Mouse (Mus musculus) limb, embryonic 11.5 days (tissue): ENCODE data around the gene Dnah14. TPM values are rescaled to one million over a fixed set of nuclear protein-coding genes. Genes with fewer than 3 reads are reported as not detected.

Experiments used
- ATAC-seq: fragments of 200-750 bp; cut with Nextera tagmentation; 2 replicates; pipeline ENCODE4 v1.8.0; 2017; ENCODE audit warnings: low read depth; ENCODE audit not compliant: insufficient number of reproducible peaks, low FRiP score, low TSS enrichment
- DNase-seq: peaks from one replicate; pipeline ENCODE4 v3.0.0-alpha.2; 2015; ENCODE audit warnings: low spot score
- H3K27ac ChIP-seq: fragments of 300-500 bp; sonication (generic); replicated peaks from 2 replicates; pipeline ENCODE4 v1.5.1; 2014; ENCODE audit warnings: low read depth, mild to moderate bottlenecking, low read length
- H3K27me3 ChIP-seq: fragments of 300-500 bp; sonication (generic); 2 replicates; pipeline ENCODE4 v1.6.1; 2014; ENCODE audit warnings: mild to moderate bottlenecking, low read length, mixed read lengths; ENCODE audit not compliant: control insufficient read depth, insufficient read depth
- H3K36me3 ChIP-seq: fragments of 300-500 bp; sonication (generic); 2 replicates; pipeline ENCODE4 v1.6.1; 2014; ENCODE audit warnings: mild to moderate bottlenecking, low read length, moderate library complexity, mixed read lengths; ENCODE audit not compliant: control insufficient read depth, insufficient read depth
- H3K4me1 ChIP-seq: fragments of 300-500 bp; sonication (generic); 2 replicates; pipeline ENCODE4 v1.6.1; 2014; ENCODE audit warnings: low read length, mixed read lengths; ENCODE audit not compliant: control insufficient read depth, insufficient read depth
- H3K4me2 ChIP-seq: fragments of 300-500 bp; sonication (generic); 2 replicates; pipeline ENCODE4 v1.6.1; 2014; ENCODE audit warnings: low read depth, mild to moderate bottlenecking, moderate library complexity; ENCODE audit not compliant: severe bottlenecking
- H3K4me3 ChIP-seq: fragments of 300-500 bp; sonication (generic); 2 replicates; pipeline ENCODE4 v1.5.1; 2014; ENCODE audit warnings: low read depth, low read length
- H3K9ac ChIP-seq: fragments of 300-500 bp; sonication (generic); 2 replicates; pipeline ENCODE4 v1.6.1; 2014; ENCODE audit warnings: mild to moderate bottlenecking, low read length
- H3K9me3 ChIP-seq: fragments of 300-500 bp; sonication (generic); 2 replicates; pipeline ENCODE4 v1.6.1; 2016; ENCODE audit warnings: low read length; ENCODE audit not compliant: control insufficient read depth
- WGBS: fragments of 180-500 bp; shearing (Covaris S2); extraction: QIAGEN DNeasy Blood & Tissue Kit; methylation state at CpG from one replicate; pipeline ENCODE4 v1.1.7; 2014; 5-methylcytosine and 5-hydroxymethylcytosine counted together
- polyA plus RNA-seq: library from polyadenylated mRNA; unstranded; fragments of >200 nt; fragmentation: Nextera tagmentation; extraction: Ambion mirVana; gene quantifications from 2 replicates; pipeline ENCODE4 v1.2.1, GENCODE M21; 2014

Gene Dnah14
- 1.8 and 1.9 TPM in 2 replicates for polyA plus RNA-seq

GRCm38 (mm10) chr1:181576322-181576721 is at the start of gene Dnah14:
Gene Dnah14 (plus strand): TSS chr1:181576559.
- H3K27me3 ChIP-seq: no peaks in the 10 kb centered on the region
- WGBS: 74% methylated on average over 12 of the region's 12 CpGs
- no peak for ATAC-seq

GRCm38 (mm10) chr1:181529368-181529767 is 47.0 kb upstream of the Dnah14 start:
- no peaks in the 10 kb centered on the region for H3K27me3 ChIP-seq
- DNase-seq (no peak), ATAC-seq (no peak)
- no peaks in the 10 kb centered on the region for H3K36me3 ChIP-seq
- H3K4me3 ChIP-seq: no peak overlapping the region
- no peak overlapping the region for H3K27ac ChIP-seq
- no peak overlapping the region for H3K9ac ChIP-seq
- H3K4me2 ChIP-seq: no peak overlapping the region
- 82% methylated on average over 4 of the region's 4 CpGs for WGBS
- H3K9me3 ChIP-seq: no peaks in the 10 kb centered on the region
- H3K4me1 ChIP-seq: peaks cover 4% of the 10 kb centered on the region

More at GRCm38 (mm10) chr1:181576322-181576721, at the start of gene Dnah14:
- Histone ChIP-seq H3K4me3 (no peak within 1 kb of the TSS), H3K9ac (no peak within 1 kb of the TSS), H3K27ac (no peak within 1 kb of the TSS), H3K9me3 (no peaks in the 10 kb centered on the region), H3K4me2 (no peak within 1 kb of the TSS), H3K36me3 (no peaks in the 10 kb centered on the region), H3K4me1 (no peaks in the 10 kb centered on the region)
- no peak for DNase-seq

- H3K4me1 ChIP-seq: peaks cover 12% of the 10 kb centered on the region
- ATAC-seq (no peak), DNase-seq (no peak)
- H3K4me3 ChIP-seq: no peak overlapping the region
- H3K27me3 ChIP-seq: no peaks in the 10 kb centered on the region
- no peaks in the 10 kb centered on the region for H3K9me3 ChIP-seq
- no peak overlapping the region for H3K27ac ChIP-seq
- no peak overlapping the region for H3K4me2 ChIP-seq
- WGBS: 68% methylated on average over 10 of the region's 10 CpGs
- H3K36me3 ChIP-seq: no peaks in the 10 kb centered on the region
- H3K9ac ChIP-seq: no peak overlapping the region
Observed at GRCm38 (mm10) chr1:181535165-181535873, 41.0 kb upstream of the Dnah14 start.

DNA sequence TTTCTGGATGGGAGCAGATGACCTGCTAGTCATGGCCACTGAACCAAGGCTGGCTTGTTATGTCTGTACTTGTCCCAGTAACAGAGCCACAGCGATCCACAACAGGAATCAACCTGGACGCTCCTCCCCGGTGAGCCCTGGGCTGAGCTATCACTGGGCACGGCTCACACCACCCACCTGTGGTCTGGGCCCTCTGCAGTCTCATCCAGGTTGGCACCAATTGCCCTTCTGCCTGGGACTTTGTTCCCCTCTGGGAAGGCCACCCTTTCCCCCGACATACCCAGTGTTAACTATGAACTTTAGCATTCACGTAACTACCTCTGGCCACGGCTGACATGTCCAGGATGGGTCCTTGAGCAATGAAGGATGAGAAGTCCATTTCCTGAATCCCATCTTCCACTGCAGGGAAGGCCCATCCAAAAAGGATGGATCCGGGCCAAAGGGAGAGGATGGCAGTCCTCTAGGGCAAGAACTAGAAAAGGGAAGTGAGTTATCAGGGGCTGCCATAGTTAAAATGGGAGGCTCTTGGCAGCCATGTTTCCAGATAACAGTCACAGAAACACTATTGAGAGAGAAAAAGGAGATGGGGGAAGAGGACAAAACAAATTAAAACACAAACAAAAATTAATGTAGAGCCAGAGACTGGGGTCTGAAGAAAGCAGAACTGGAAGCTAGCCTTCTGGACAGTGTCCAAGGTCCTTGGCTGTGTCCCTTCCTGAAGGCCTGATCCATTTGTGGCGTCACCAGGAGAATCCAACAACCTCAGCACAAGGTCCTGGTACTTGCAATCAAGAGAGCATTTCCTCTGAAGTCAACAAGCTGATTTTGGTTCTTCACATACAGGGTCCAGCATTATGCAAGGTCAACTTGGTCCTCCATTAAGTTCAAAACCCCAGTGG is 38.5 kb upstream of the Dnah14 start:
- H3K9ac ChIP-seq: no peak overlapping the region
- H3K4me2 ChIP-seq: no peak overlapping the region
- H3K27ac ChIP-seq: no peak overlapping the region
- 93% methylated on average over 9 of the region's 9 CpGs for WGBS
- H3K4me1 ChIP-seq: peaks cover 18% of the 10 kb centered on the region
- ATAC-seq: no peak
- no peaks in the 10 kb centered on the region for H3K36me3 ChIP-seq
- no peak overlapping the region for H3K4me3 ChIP-seq
- DNase-seq: no peak
- no peaks in the 10 kb centered on the region for H3K9me3 ChIP-seq
- H3K27me3 ChIP-seq: no peaks in the 10 kb centered on the region

GRCm38 (mm10) chr1:181539846-181540769 is 36.3 kb upstream of the Dnah14 start:
- no peaks in the 10 kb centered on the region for H3K27me3 ChIP-seq
- H3K9me3 ChIP-seq: no peaks in the 10 kb centered on the region
- H3K36me3 ChIP-seq: no peaks in the 10 kb centered on the region
- H3K9ac ChIP-seq: no peak overlapping the region
- peaks cover 13% of the 10 kb centered on the region for H3K4me1 ChIP-seq
- H3K4me3 ChIP-seq: no peak overlapping the region
- no peak overlapping the region for H3K4me2 ChIP-seq
- 60% methylated on average over 22 of the region's 22 CpGs for WGBS
- DNase-seq: peak; percentile 39
- no peak overlapping the region for H3K27ac ChIP-seq
- no peak for ATAC-seq

- DNase-seq (no peak), ATAC-seq (no peak)
- Histone ChIP-seq H3K9me3 (no peaks in the 10 kb centered on the region), H3K4me3 (no peak overlapping the region), H3K36me3 (no peaks in the 10 kb centered on the region), H3K9ac (no peak overlapping the region), H3K4me1 (peaks cover 13% of the 10 kb centered on the region), H3K27me3 (no peaks in the 10 kb centered on the region), H3K27ac (no peak overlapping the region), H3K4me2 (no peak overlapping the region)
- 72% methylated on average over 5 of the region's 5 CpGs for WGBS
Observed at GRCm38 (mm10) chr1:181543711-181544383, 32.5 kb upstream of the Dnah14 start.

DNA sequence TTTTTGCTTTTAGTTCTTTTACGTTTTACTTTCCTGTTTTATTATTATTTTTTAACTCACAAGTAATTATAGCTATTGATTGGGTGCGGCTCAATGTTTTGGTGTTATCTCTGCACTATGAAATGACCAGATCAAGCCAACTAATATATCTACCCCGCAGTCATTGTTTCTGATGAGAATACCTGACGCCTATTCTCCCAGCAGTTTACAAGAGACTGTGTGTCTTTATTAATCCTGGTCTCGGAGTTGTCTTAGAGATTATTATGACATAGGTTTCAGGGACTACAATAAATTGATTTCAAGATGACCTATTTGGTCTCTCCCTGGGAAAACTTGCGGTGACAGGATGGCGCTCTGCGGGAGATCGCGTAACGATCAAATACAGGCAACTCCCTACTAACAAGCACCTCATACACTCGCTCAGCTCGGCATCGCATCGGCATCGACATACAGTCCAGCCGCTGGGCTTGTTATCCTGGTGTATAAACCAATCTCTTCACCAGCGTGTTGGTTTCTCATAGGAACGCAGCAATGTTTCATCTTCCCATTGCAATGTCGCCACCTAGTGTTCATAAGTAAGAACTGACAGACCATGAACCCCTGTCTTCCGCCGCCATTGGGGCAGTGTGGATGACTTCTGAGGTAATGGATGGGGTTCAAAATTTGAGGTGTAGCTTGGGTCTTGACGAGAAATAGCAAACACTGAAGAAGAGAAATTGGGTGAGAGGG is 31.2 kb upstream of the Dnah14 start:
- Histone ChIP-seq H3K9ac (no peak overlapping the region), H3K4me3 (no peak overlapping the region), H3K27ac (no peak overlapping the region), H3K4me2 (no peak overlapping the region), H3K9me3 (no peaks in the 10 kb centered on the region), H3K27me3 (no peaks in the 10 kb centered on the region), H3K4me1 (peaks cover 7% of the 10 kb centered on the region), H3K36me3 (no peaks in the 10 kb centered on the region)
- peak; percentile 72 for DNase-seq
- WGBS: 26% methylated on average over 23 of the region's 23 CpGs
- no peak for ATAC-seq
